Mouse (Mus musculus) gastrocnemius, adult 18-20 months (tissue): Measurements from ENCODE around the gene Hint3. TPM values are rescaled to one million over a fixed set of nuclear protein-coding genes. Genes with fewer than 3 reads are reported as not detected.

Experiments used
- DNase-seq: peaks from one replicate; pipeline ENCODE4 v3.0.0; 2021; ENCODE audit warnings: low spot score
- total RNA-seq, 2 experiments: library from RNA; stranded (reverse); gene quantifications; 2 replicates each; pipeline ENCODE4 v1.2.3; 2021

Hint3 gene
- total RNA-seq, 2 experiments from 2014 or later: 56.0 to 62.1 TPM

DNA sequence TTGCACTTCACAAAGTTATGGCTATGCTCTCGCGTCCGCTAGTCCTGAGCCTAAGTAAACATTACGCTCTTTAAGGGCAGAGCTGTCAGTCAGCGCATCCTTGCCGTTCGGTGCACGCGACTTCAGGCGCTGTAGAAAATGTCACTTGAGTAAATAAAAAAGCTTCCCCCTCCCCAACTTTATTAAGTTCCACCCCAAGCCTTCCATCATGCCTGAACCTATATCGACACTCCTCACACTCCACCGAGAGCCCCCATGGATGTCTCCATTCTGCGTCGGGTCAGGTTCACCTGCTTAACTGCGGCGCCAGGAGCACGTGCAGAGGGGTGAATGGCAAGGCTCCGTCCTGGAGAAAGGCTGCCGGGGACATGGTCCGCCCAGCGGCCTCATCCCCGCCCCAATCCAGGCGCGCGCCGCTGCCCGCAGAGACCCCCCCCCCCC, 29.3 kb downstream of the Hint3 start:
- DNase-seq: no peak

DNA sequence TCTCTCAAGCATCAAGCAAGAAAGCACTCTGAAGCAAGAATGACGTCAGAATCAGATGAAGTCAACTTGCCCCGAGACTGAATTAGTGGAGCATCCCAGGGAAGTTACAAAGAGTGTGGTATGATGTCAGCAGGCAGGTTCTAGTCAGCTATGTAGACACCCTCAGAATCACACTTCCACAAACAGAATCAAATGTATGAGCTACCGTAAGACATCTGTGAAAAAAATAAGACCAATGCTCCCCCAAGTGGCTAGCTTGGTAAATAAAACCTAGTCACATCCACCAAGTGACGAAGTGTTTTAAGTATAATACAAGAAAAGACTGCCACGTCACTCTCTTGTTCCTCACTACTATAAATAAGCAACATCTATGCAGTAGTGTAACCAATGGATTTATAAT, 42.4 kb downstream of the Hint3 start:
- DNase-seq: no peak

DNA sequence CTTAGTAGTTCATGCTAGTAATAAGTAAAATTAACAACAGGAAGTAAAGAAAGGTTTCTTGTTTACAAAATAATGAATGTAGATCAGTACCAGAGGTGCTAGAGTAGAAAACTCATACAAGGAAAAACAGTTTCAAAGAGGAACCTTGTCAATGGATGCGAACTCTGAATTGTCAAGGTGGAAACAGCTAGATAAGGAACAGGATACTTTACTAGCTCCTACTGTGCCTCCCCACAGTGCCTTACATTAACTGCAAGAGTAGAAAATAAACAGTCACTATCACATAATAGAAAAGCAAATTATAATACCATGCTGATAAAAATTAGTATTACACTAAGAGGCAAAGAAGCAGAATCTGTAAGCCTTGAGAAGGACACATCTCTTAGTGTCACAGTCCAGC, 43.7 kb downstream of the Hint3 start:
- no peak for DNase-seq

DNA sequence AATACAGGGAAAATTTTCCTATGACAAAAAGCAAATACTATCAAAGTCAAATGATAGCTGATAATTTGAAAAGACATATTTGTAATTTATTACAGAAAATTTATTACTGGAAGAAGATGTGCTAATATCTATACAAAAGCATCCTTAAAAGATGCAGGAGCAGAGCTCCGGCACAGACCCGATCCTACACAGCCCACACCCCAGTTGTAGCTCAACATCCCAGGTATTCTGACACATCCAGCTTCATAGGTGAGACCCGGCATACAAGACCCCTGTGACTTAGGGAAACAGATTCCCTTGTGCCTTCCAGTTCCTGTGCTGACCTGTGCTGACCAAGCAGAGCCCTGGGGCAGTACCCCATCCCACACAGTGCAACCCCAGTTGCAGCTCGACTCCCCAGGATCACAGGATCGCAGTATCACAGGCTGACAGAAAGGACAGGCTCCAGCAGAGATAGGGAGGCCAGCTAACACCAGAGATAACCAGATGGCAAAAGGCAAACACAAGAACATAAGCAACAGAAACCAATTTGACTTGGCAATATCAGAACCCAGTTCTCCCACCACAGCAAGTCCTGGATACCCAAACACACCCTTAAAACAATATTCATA, 51.7 kb downstream of the Hint3 start:
- DNase-seq: no peak

DNA sequence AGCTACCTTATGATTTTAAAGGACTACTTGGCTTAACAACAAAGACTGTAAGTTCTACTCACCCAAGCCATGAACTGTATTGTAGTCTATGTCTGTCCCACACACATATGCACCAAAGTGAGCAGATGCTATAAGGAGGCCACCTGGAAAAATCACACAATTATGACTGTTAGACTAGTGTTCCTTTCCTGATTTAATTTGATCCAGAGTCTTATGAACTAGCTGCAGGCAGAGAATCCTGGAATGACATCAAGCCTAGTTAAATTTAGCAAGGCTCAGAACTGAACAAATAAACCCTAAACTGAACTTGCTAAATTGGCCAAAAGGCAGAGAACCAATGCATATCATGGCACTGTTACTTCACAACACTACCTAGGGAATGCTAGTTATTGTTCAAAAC, 63.1 kb downstream of the Hint3 start:
- no peak for DNase-seq

DNA sequence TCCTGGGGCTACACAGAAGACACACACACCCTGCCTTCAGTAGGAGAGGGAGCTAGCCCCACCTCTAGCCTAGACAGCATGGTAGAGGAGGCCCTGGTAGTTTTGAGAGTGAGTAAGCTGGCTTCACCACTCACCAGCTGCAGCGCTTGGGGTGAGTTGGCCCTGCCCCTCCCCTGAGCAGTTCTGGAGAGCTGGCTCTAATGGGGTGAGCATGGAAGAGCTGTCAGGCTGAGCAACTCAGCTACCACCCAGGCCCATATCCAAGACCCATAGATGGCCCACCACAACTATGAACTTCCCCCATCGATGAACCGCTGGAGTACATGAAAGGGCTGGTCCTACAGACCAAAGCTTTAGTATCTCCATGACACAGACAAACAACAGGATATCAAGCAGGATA, 64.8 kb downstream of the Hint3 start:
- DNase-seq: no peak

Other genes with a start within 250 kb of the Hint3 start
- 1 to 10 TPM; 3.1 to 3.9 TPM for gene Trmt11, start 28.9 kb downstream of the Hint3 start, total RNA-seq
- gene Ncoa7, start 173.7 kb upstream of the Hint3 start, total RNA-seq: 1 to 10 TPM; 1.2 to 1.6 TPM
- gene Hey2, start 213.2 kb upstream of the Hint3 start, total RNA-seq: under 1 TPM; 0.50 to 0.74 TPM